Mouse (Mus musculus) heart, embryonic 16.5 days (tissue): ENCODE measurements at regions not wholly inside any gene's neighbourhood (a gene's known extent, or its start where the extent isn't known, plus 50 kb on each side); places are given as distances from the start of the nearest gene placed in this dataset.
"Not testable (repeated sequence)": the region's sequence is repeated elsewhere in the genome, so short reads cannot be mapped to it uniquely, and the experiment has no call there.

Source experiments
- ATAC-seq: fragments of 200-750 bp; cut with Nextera tagmentation; replicated peaks from 2 replicates; pipeline ENCODE4 v1.8.0; 2017; ENCODE audit warnings: moderate number of reproducible peaks; ENCODE audit not compliant: insufficient read depth, low FRiP score; ENCODE audit errors: extremely low read depth
- H3K27ac ChIP-seq: fragments of 300-500 bp; sonication (generic); 2 replicates; pipeline ENCODE4 v1.5.1; 2014; ENCODE audit warnings: mild to moderate bottlenecking, low read length, control low read depth, moderate library complexity
- H3K27me3 ChIP-seq: fragments of 300-500 bp; sonication (generic); 2 replicates; pipeline ENCODE4 v1.6.1; 2014; ENCODE audit warnings: low read length, mixed read lengths; ENCODE audit not compliant: control insufficient read depth, insufficient read depth
- H3K36me3 ChIP-seq: fragments of 300-500 bp; sonication (generic); 2 replicates; pipeline ENCODE4 v1.6.1; 2014; ENCODE audit not compliant: control insufficient read depth, insufficient read depth
- H3K4me1 ChIP-seq: fragments of 300-500 bp; sonication (generic); 2 replicates; pipeline ENCODE4 v1.6.1; 2014; ENCODE audit warnings: low read length, mixed read lengths; ENCODE audit not compliant: control insufficient read depth, insufficient read depth
- H3K4me2 ChIP-seq: fragments of 300-500 bp; sonication (generic); 2 replicates; pipeline ENCODE4 v1.6.1; 2014; ENCODE audit warnings: low read depth, mild to moderate bottlenecking, control low read depth, low read length
- H3K4me3 ChIP-seq: fragments of 300-500 bp; sonication (generic); 2 replicates; pipeline ENCODE4 v1.5.1; 2014; ENCODE audit warnings: mild to moderate bottlenecking, control low read depth, low read length
- H3K9ac ChIP-seq: fragments of 300-500 bp; sonication (generic); 2 replicates; pipeline ENCODE4 v1.6.1; 2014; ENCODE audit warnings: low read length, control low read depth
- H3K9me3 ChIP-seq: fragments of 300-500 bp; sonication (generic); replicated peaks from 2 replicates; pipeline ENCODE4 v1.6.1; 2016; ENCODE audit warnings: low read length; ENCODE audit not compliant: control insufficient read depth
- WGBS: fragments of 180-500 bp; shearing (Covaris S2); extraction: QIAGEN DNeasy Blood & Tissue Kit; methylation state at CpG from one replicate; pipeline ENCODE4 v1.1.7; 2014; 5-methylcytosine and 5-hydroxymethylcytosine counted together

DNA sequence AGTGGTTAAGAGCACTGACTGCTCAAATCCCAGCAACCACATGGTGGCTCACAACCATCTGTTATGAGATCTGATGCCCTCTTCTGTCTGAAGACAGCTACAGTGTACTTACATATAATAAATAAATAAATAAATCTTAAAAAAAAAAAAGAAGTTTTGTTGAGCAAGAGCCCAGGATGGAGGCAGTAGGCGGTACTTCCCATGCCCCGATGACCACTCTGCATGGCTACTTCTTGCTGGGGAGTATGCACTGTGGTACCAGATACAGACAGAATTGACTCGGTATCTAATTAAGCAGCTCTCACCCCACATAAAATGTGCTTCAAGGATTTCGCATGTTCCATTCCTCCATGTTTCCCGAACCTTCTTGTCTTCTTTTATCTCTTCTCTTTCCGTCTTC, 278.4 kb downstream of the Diras2 start:
- H3K4me3 ChIP-seq, ATAC-seq, H3K27ac ChIP-seq: not testable (repeated sequence)

DNA sequence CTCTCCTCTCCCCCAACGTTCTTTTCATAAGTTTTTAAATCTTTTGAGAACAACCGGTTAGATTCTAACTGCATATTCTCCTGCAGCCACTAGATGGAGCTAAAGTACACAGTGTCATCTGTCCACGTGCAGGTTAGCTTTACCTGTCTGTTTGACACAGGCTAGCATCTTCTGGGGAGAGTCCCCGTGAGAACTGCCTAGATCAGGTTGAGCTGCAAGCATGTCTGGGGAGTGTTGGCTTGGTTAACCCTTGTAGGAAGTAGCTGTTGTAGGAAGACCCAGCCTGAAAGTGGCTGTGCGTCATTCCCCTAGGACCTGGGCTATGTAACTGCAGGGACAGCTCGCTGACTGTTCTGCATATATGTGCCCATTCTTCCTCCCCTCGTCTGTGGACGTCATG, 277.9 kb downstream of the Diras2 start:
- no peaks in the 10 kb centered on the region for H3K4me1 ChIP-seq
- no peak overlapping the region for H3K4me3 ChIP-seq
- H3K27ac ChIP-seq, result no peak overlapping the region
- H3K9me3 ChIP-seq, result 0 out of 2 replicates have a peak, but pooled peaks cover 2% of the 10 kb centered on the region
- no peak overlapping the region for H3K4me2 ChIP-seq
- ATAC-seq, result no peak
- no peaks in the 10 kb centered on the region for H3K27me3 ChIP-seq
- 26% methylated on average over 8 of the region's 8 CpGs for WGBS
- H3K9ac ChIP-seq, result no peak overlapping the region
- no peaks in the 10 kb centered on the region for H3K36me3 ChIP-seq

More for the DNA sequence above, 278.4 kb downstream of the Diras2 start:
- H3K4me2 ChIP-seq, H3K36me3 ChIP-seq, H3K27me3 ChIP-seq, H3K9ac ChIP-seq, H3K9me3 ChIP-seq, H3K4me1 ChIP-seq: not testable (repeated sequence)
- WGBS, result 35% methylated on average over 6 of the region's 6 CpGs

DNA sequence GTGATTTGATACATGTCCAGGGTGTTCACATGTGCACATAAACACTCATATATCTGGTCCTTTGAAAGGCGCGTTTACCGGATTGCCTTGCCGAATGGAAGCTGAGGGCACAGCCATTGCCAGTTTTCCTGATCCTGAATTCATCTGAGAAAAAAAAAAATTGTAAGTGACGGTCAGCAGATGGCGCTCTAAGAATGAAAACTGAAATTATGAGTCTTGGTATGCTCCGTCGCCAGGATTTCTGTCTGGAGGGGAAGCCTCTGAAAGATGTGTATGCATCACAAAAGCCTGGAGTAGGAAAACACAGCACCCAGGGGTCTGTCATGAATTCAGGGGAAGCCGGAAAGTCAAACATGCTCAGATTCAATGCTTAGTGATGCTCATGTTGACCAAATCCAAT, 276.9 kb downstream of the Diras2 start:
- Histone ChIP-seq H3K27me3 (no peaks in the 10 kb centered on the region), H3K27ac (no peak overlapping the region), H3K36me3 (no peaks in the 10 kb centered on the region), H3K4me3 (no peak overlapping the region), H3K4me2 (no peak overlapping the region), H3K4me1 (no peaks in the 10 kb centered on the region), H3K9ac (no peak overlapping the region), H3K9me3 (0 out of 2 replicates have a peak, but pooled peaks cover 2% of the 10 kb centered on the region)
- ATAC-seq, result no peak
- WGBS, result 15% methylated on average over 9 of the region's 9 CpGs

DNA sequence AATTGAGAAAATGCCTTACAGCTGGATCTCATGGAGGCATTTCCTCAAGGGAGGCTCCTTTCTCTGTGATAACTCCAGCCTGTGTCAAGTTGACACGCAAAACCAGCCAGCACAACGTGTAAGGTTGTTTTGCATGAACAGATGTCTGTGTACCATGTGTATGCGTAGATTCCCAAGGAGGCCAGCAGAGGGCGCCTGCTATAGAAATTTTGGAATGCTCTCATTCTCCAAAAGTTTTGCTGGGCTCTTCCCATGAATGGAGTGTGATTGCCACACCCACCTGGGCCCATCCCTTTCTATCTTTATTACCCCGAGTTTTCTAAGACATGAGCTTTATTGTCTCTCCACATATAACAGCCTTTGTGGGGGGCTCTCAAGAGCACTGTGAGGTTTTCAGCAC, 275.4 kb downstream of the Diras2 start:
- no peak overlapping the region for H3K4me2 ChIP-seq
- 64% methylated on average over 5 of the region's 5 CpGs for WGBS

DNA sequence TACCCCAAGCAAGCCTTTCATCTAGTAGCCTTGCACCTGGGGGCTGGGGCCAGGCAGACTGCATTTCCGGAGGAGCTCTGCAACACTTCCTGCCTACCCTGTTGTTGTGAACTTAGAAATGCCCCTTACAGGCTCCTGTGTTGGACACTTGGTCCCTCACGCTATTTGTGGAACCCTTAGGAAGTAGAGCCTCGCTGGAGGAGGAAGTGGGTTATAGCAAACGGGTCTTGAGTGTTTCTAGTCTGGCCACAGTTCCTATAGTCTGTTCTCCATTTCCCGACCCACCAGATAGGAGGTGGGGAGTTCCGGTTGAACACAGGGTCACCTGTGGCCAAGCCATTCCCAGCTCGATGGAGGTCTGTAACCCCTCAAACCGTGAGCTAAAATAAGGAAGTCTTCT, 272.7 kb downstream of the Diras2 start:
- ATAC-seq, result no peak

More for the DNA sequence above, 275.4 kb downstream of the Diras2 start:
- no peaks in the 10 kb centered on the region for H3K27me3 ChIP-seq
- H3K4me3 ChIP-seq, result no peak overlapping the region
- no peaks in the 10 kb centered on the region for H3K4me1 ChIP-seq
- H3K36me3 ChIP-seq, result no peaks in the 10 kb centered on the region
- H3K27ac ChIP-seq, result no peak overlapping the region
- H3K9me3 ChIP-seq, result 0 out of 2 replicates have a peak, but pooled peaks cover 2% of the 10 kb centered on the region
- no peak for ATAC-seq
- no peak overlapping the region for H3K9ac ChIP-seq

DNA sequence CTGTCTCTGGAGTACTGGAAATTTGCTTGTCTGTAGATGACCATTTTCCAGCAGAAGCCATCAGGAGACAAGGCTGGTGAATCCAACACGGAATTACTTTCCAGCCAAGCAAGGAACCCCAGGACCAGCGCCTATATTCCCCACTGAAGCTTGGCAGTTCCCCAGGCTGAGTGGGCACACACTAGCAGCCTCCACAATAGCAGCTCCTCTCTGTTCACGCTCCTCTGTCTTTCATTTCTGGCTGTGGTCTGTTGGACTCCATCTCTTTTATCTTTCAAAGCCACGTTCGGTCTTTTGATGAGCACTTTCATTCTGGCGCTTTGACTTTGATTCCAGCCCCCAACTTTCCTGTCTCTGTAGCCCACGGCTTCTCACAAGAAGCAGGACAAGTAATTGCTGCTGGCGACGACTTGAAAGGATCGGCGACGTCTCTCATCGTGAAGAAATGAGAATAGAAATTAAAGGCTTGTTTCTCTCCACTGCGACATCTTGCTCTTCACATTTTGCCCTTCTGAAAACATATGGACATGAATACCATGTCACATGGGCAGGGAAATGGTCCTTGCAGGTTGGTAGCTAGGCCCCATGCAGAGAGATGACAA, 268.0 kb downstream of the Diras2 start:
- Histone ChIP-seq H3K27ac (no peak overlapping the region), H3K9me3 (no peaks in the 10 kb centered on the region), H3K27me3 (no peaks in the 10 kb centered on the region), H3K4me3 (no peak overlapping the region), H3K36me3 (no peaks in the 10 kb centered on the region), H3K4me2 (no peak overlapping the region), H3K9ac (no peak overlapping the region), H3K4me1 (no peaks in the 10 kb centered on the region)
- 84% methylated on average over 14 of the region's 14 CpGs for WGBS
- no peak for ATAC-seq

More for the DNA sequence above, 272.7 kb downstream of the Diras2 start:
- Histone ChIP-seq H3K4me3 (no peak overlapping the region), H3K27me3 (no peaks in the 10 kb centered on the region), H3K36me3 (no peaks in the 10 kb centered on the region), H3K4me2 (no peak overlapping the region), H3K9me3 (0 out of 2 replicates have a peak, but pooled peaks cover 2% of the 10 kb centered on the region), H3K4me1 (no peaks in the 10 kb centered on the region), H3K27ac (no peak overlapping the region), H3K9ac (no peak overlapping the region)
- WGBS, result 67% methylated on average over 8 of the region's 8 CpGs

DNA sequence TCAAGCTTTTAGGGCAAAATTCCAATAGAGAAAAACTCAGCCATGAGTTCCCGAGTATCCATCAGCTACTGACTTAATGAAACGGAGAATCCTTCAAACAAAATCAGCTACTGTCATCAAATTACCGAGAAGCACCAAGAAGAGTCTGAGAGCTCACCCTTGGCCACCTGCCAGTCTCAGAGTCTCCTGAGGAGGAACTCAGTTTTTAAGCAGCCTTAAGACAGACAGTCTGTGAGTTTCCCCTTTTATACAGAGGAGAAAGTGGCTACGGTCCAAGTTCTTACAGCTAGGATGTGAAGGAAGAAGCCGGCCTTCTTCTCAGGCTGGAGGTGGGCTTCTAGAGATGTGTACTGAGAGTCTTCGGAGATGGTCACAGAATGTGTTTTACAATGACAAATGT, 262.8 kb downstream of the Diras2 start:
- Histone ChIP-seq H3K36me3 (no peaks in the 10 kb centered on the region), H3K4me2 (no peak overlapping the region), H3K9ac (no peak overlapping the region), H3K4me1 (no peaks in the 10 kb centered on the region), H3K4me3 (no peak overlapping the region), H3K9me3 (no peaks in the 10 kb centered on the region), H3K27me3 (no peaks in the 10 kb centered on the region), H3K27ac (no peak overlapping the region)
- 54% methylated on average over 6 of the region's 6 CpGs for WGBS
- ATAC-seq, result no peak

DNA sequence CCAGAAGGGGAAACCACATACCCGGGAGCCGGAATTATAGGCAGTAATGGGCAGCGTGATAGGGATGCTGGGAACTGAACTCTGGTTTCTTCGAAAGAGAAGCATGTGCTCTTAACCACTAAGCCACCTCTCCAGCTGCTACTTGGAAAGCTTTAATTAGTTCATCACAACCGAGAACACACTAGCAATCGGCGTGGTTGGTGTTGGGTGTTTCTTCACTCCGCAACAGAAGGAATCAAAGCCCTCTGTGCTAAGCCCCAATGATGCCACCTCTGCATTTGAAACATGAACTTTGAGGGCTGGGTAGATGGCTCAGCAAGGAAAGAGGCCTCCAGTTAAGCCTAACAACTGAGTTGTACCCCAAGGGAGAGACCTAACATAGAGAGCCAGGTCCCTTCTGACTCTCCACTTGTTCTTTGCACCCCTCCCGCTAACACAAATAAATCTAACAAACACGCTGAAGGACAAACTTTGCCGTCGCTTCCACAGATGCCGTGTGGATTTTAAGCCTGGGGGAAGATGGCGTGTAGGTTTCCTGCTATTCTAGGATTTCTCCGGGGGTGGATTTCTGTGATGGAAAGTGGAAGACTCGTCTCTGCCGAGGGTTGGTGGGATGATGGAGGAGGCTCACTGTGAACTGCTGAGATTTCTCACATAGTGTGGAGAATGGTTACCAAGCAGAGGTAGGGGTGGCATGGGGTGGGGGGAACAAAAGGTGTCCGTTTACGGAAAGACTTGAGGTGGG, 257.4 kb downstream of the Diras2 start:
- Histone ChIP-seq H3K36me3 (no peaks in the 10 kb centered on the region), H3K4me2 (no peak overlapping the region), H3K9me3 (no peaks in the 10 kb centered on the region), H3K27ac (no peak overlapping the region), H3K4me3 (no peak overlapping the region), H3K4me1 (no peaks in the 10 kb centered on the region), H3K27me3 (peaks cover 3% of the 10 kb centered on the region; the same call in 1 of the 2 replicates), H3K9ac (no peak overlapping the region)
- 81% methylated on average over 19 of the region's 19 CpGs for WGBS
- ATAC-seq, result no peak

DNA sequence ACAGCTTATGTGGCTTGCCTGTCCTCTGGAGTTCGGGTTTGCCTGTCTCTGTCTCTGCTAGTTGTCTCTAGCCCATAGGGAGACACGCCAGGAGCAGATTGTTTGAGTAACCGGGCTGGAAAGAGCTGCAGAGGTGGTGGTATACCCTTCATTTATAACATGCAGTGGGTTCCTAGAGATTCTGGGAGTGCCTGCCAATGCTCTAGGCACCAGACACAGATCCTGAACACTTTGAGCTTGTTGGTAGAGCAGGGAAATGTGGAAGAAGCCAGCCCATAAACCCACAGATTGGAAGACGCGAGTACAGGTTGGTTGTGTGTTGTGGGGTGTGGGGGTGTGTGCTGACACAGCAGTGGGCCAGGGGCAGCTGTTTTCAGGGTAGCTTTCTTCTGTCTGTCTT, 255.9 kb downstream of the Diras2 start:
- no peak overlapping the region for H3K4me2 ChIP-seq
- peaks cover 7% of the 10 kb centered on the region for H3K9me3 ChIP-seq
- no peak overlapping the region for H3K27ac ChIP-seq
- H3K27me3 ChIP-seq, result peaks cover 3% of the 10 kb centered on the region; the same call in 1 of the 2 replicates
- ATAC-seq, result no peak
- no peaks in the 10 kb centered on the region for H3K4me1 ChIP-seq
- WGBS, result 70% methylated on average over 5 of the region's 5 CpGs
- H3K9ac ChIP-seq, result no peak overlapping the region
- no peak overlapping the region for H3K4me3 ChIP-seq
- no peaks in the 10 kb centered on the region for H3K36me3 ChIP-seq
